Mouse (Mus musculus) left cerebral cortex, postnatal 36 days (tissue): ENCODE measurements around the gene Tfr2. TPM values are rescaled to one million over a fixed set of nuclear protein-coding genes. Genes with fewer than 3 reads are reported as not detected.

Experiments
- DNase-seq, 2 experiments: peaks; one replicate each; pipeline ENCODE4 v3.0.0; 2021 to 2022; ENCODE audit warnings: low spot score in 2 of 2, mixed read lengths in 1 of 2
- intact Hi-C: fragments of 180-260 bp; cut with DNase I; formaldehyde crosslinking; loops from one replicate; pipeline ENCODE4 v1.15.1; 2025
- total RNA-seq, 2 experiments: library from RNA; stranded (reverse); gene quantifications; 2 replicates each; pipeline ENCODE4 v1.2.3; 2021

Gene Tfr2
- total RNA-seq, 2 experiments from 2014 or later, result 10.4 to 10.9 TPM

DNA sequence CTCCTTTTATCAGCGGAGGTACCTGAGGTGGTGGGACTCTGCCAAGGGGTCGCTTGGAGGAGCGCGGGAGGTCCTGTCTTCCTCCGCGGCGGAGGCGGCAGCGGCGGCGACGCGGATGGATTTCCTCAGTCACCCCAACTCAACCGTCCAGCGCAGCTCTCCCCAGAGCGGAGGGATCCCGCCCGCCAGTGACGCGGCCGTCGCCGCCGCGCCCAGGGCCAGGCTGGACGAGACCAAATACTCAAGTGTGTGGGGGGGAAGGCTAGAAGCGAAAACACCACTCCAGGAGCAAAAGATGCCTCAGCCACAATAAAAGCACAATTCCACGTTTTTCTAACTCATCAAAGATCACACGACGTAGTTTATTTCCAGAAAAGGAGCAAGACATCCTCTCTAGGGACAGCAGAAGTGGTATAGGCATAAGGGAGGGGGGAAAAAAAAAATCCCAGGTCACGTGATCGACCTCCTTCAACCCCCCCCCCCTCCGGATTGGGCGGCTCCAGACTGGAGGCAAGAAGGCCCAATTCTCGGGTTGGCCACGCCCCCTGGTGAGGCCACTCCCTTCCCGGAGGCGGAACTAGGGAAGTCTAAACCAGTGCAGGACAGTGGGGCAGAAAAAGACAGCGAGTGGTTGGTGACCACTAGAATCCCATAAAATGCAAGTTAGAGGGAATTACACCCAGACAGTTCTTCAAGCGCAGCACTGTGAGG, 36.4 kb upstream of the Tfr2 start, which contains the start of the genes Epo and Gnb2:
TSS of gene Epo (minus strand) at position 126 of the 711 bp plus-strand sequence.
TSS of gene Gnb2 (minus strand) at position 394 of the 711 bp plus-strand sequence.
- DNase-seq, result peak; percentile 95 to 96
- intact Hi-C loops, result loop anchor here (2.0 to 5.0 kb wide), 5 partner anchors 20 to 214 kb away; partner anchors contain the start of genes Actl6b, Mospd3, Pop7 and Tsc22d4

- DNase-seq, result no peak
- intact Hi-C loops, result loop anchor here (5.0 kb wide), 3 partner anchors 48 to 213 kb away; partner anchors contain the start of genes Mospd3 and Tsc22d4
Measured at GRCm38 (mm10) chr5:137534762-137535161, 34.9 kb upstream of the Tfr2 start.

DNA sequence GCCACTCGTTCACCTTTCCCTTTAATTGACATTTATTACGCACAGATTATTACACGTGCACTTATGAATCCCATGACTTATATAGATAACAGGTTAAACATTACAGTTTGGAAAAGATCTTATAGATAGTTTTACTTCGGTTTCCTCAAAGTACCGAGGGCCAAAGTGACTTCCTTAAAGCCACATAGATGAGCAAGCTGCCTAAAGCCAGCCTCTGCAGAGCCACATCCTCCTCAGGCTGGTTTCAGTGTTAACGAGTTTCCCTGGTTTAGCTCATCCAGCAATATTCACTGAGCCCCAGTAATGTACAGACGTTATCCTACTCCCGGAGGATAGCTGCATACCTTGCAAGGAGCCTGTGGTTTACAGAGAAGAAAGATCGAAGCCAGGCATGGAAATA, 34.3 kb upstream of the Tfr2 start:
- intact Hi-C loops, result no loop called here
- DNase-seq, result no peak

- intact Hi-C loops, result no loop called here
- no peak for DNase-seq
Measured at GRCm38 (mm10) chr5:137537461-137537860, 32.2 kb upstream of the Tfr2 start.

DNA sequence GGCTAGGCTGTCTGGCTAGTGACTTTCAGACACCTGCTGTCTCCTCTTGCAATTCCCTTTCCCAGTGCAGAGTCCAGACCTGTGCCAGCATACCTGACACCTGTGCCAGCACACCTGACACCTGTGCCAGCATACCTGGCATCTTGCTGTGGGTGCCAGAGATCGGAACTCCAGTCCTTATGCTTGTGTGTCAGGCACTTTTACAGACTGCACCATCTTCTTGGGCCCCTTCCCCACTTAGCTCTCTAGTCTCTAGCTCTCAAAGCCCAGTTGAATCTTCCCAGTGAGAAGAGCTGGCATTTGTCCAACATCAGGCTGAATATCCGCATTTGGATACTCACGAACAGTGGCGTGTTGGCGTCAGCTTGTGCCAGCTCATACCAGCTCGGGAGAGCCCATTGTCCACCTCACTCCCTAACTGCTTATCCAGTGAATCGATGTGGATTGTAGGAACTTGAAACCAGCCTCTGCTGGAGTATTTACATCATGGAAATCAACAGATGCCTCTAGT, 30.3 kb upstream of the Tfr2 start:
- no peak for DNase-seq
- intact Hi-C loops, result no loop called here

GRCm38 (mm10) chr5:137540991-137541390, 28.6 kb upstream of the Tfr2 start:
- intact Hi-C loops, result no loop called here
- no peak for DNase-seq

GRCm38 (mm10) chr5:137541768-137542540, 27.7 kb upstream of the Tfr2 start:
- intact Hi-C loops, result no loop called here
- DNase-seq, result no peak

DNA sequence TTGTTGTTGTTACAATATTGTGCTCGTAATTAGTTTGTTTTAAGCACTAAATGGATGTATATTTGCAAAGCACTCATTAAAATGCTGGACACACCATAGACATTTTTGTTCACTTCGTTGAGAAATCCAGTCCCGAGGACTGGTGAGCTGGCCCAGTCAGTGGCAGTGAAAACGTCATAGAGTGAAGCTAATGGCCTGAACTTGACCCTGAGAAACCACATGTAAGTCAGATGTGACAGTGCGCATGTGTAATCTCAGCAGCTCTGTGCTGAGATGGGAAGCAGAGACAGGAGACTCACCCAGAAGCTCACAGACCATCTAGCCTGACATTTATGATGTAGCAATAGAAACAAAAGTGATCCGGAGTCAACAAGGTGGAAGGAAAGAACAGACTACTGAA, 24.7 kb upstream of the Tfr2 start:
- no peak for DNase-seq
- intact Hi-C loops, result no loop called here

GRCm38 (mm10) chr5:137545596-137545995, 24.0 kb upstream of the Tfr2 start:
- intact Hi-C loops, result no loop called here
- DNase-seq, result no peak

DNA sequence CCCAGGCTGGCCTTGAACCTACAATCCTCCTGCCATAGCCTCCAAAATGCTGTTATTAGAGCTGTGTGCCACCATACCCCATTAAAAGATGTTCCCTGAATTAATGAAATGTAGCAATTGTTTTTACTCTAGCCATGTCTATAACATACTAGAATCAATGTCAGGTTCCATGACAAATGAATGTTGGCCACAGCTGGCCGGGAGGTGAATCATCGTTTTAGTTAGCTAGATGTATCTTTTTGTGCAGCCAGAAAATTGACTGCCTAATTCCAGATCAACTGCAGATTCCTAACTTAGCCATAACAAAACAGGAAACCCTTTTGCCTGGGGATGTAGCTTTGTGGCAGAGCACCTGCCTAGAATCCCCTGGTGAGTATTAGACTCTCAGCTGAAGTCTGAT, 19.8 kb upstream of the Tfr2 start:
- intact Hi-C loops, result no loop called here
- DNase-seq, result no peak

DNA sequence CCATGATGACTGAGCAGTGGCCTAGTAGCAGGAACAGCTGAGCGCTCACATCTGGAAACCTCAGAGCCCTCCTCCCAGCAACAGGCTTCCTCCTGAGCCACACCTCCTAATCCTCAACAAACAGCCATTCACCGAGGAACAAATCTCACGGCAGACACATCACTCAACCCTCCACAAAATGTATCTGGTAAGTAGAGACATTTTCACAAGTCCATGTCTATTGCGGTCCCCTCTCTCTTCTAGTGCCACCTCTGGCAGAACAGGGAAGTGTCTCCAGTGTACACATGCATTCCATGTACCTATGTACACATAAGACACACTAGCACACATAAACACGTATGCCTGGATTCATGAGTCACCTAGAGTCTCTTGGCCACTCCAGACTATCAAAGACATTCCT, 18.5 kb upstream of the Tfr2 start:
- intact Hi-C loops, result no loop called here
- no peak for DNase-seq

- DNase-seq, result no peak
- intact Hi-C loops, result loop anchor here (2.0 kb wide), 1 partner anchor 20 kb away; the partner anchor contains the start of genes Epo and Gnb2
Measured at GRCm38 (mm10) chr5:137553000-137553399, 16.6 kb upstream of the Tfr2 start.

- intact Hi-C loops, result loop anchor here (2.0 kb wide), 1 partner anchor 21 kb away; the partner anchor contains the start of genes Epo and Gnb2
- peak; percentile 89 to 91 for DNase-seq
Measured at GRCm38 (mm10) chr5:137553411-137553837, 16.2 kb upstream of the Tfr2 start, which contains the start of gene Actl6b. TSS of gene Actl6b (plus strand) at chr5:137553517.

DNA sequence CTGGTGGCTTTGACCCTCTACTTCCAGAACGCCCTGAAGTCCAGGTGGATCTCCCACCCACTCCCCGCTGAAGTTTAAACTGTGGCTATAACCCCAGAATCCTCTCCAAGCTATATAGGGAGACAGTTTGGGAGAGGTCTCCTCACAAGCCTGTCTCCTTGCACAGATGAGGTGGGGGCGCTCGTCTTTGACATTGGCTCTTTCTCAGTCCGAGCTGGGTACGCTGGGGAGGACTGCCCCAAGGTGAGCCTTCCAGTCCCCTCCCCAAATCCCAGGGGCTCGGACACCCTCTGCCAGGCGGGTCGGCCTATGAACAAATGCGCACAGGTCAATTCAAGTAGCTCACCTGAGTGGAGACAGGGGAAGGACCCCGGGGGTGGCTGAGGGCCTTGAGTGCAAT, 15.7 kb upstream of the Tfr2 start:
- peak in 1 of 2 experiments; percentile 9 for DNase-seq

DNA sequence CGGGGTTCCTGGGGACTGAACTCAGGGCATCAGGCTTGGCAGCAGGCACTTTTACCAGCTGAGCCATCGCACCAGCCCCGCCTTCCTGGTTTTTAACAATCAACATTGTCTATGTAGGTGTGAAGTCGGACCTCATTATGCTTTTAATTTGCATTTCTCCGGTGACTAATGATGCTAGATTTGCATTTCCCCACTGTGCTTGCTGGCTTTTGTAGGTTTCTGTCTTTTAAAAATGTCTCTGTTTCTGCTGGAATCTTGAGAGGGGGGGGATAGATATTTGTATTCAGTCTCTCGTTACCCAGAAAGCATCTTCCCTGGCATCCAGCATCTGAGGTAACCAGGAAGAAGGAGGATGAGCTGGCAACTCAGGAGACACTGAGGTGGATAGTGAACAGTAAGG, 8.1 kb upstream of the Tfr2 start:
- DNase-seq, result no peak
- intact Hi-C loops, result no loop called here

More for the DNA sequence above, 15.7 kb upstream of the Tfr2 start:
- intact Hi-C loops, result loop anchor here (2.0 kb wide), 1 partner anchor 21 kb away; the partner anchor contains the start of genes Epo and Gnb2

DNA sequence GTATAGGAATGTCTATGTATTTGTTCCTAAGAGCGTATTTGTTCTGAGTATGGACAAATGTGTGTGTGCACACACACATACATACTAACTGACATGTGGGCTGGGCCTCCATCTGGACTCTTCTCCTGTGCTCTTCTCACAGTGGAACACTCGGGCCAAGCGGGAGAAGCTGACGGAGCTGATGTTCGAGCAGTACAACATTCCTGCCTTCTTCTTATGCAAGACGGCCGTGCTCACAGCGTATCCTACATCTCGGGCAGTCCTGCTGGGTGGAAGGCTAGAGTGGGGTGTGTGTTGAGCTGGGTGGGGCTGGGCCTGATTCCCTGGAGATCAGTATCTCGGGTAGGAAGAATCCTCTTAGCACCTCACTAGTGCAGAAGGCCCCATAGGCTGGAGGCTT, 6.7 kb upstream of the Tfr2 start:
- intact Hi-C loops, result no loop called here
- DNase-seq, result peak; percentile 49 to 62

DNA sequence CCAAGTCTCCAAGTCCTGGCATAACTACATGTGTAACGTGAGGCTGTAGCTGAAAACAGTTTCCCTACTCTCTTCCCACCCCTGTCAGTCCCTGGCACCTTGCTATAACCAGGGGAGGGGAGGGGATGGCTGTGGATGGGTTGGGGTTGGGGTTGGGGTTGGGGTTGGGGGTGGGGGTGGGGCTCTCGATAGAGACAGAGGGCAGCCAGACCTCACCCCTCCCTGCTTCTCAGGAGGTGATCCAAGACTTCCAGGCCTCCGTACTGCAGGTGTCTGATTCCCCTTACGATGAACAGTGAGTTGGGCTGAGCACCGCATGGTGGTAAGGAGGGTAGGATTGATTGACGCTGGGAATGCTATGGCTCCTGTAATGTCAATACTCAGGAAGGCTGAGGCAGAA, 3.9 kb upstream of the Tfr2 start:
- intact Hi-C loops, result no loop called here
- DNase-seq, result no peak

GRCm38 (mm10) chr5:137566416-137566815, 3.2 kb upstream of the Tfr2 start:
- no peak for DNase-seq
- intact Hi-C loops, result no loop called here

DNA sequence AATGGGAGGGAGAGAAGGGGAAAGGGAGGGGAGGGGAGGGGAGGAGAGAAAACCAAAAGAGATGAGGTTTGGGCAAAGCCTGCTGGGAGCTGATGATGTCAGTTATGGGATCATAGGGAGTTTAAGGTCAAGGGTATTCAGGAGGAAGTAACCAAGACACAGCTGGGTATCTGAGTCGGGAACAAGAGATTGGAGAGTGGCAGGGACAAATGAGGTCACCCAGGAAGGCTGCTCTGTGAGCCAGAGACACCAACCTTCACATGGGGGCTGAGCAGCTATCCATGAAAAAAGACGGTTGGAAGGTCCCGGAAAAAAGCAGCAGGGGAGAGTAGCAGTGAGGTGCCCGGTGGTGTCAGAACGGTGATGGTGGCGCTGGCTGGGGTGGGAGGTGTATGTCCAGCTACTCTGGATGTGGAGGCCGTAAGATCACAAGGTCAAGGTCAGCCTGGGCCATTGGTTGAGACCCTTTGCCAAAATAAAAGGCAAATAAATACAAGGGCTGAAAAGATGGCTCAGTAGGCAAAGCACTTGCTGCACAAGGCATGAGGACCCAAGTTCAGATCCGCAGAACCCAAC, 1.3 kb upstream of the Tfr2 start:
- DNase-seq, result no peak
- intact Hi-C loops, result no loop called here

DNA sequence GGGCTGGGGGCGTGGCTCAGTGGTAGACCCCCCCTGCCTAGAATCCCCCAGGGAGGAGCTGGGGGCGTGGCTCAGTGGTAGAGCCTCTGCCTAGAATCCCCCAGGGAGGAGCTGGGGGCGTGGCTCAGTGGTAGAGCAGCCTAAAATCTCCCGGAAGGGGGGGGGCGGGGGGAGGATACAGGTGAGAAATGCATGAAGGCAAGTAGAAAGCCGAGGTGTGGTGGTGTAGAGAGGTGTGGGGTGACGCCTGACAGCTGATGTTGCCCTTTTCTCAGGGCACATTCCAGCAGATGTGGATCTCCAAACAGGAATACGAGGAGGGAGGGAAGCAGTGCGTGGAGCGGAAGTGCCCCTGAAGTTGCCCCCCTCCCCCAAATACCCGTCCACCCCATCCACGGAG, 609 bp upstream of the Tfr2 start:
- intact Hi-C loops, result no loop called here
- no peak for DNase-seq
